Mouse (Mus musculus): ENCODE measurements around the gene Tmem150c.
A peak's percentile ranks its signal among the peaks of the same experiment; 100 is the strongest.

Tmem150c gene

DNA sequence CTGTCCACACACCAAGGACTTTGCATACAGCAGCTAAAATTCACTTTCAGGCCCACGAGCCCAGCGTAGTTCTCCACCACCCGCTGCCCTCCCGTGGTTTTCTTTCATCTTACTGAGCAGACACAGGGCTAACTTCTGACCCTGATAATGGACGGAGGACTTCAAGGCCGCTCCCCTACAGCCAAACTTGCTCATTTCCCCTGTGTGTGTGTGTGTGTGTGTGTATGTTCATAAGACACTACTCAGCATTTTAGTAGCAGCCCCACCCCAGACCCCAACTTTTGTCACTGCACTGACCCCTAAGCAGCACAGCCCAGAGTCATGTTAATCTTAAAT lies at the start of gene Tmem150c:
TSS of gene Tmem150c (minus strand) at position 171 of the 336 bp plus-strand sequence.
- DNase-seq (ENCODE audit: low read depth, low spot score): no peak

DNA sequence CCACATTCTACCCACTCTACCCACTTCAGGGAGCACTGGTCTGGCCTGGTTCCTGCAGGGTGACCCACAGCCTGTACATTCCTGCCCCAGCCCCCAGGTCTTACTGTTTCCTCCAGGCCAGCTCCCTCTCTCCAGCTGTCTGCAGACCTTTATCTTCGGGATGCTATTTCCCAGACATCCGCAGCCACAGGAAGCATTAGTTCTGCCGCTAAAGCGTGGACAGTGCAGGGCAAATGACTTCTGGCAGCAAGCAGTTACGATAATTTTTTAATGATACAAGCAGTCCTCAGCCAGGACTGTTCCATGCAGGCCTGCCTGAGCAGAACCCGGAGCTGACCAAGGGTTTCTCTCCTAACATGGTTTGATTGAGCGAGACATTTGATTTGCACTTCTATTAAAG lies 49.5 kb upstream of the Tmem150c start:
- DNase-seq (ENCODE audit: low read depth, low spot score): no peak

DNA sequence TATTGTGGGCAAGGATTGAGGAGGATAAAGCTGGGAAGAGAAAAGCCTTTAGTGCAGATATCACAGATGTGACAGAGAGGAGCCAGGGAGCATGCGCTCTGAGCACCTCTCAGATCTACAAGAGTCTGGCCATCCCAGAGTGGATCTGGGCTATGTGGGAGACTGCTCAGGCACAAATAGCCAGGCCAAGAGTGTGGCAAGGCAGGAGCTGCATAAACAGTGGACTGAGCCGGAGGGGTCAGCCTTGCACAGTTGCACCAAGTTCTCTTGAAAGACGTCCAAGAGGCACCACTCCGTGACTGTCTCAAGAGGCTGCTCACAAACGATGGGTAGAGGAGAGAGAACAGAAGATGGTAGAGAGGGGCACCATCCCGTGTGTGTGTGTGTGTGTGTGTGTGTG lies 47.1 kb upstream of the Tmem150c start:
- no peak for DNase-seq (ENCODE audit: low read depth, low spot score)

- DNase-seq (ENCODE audit: low read depth, low spot score): no peak
These were observed 46.0 kb upstream of the Tmem150c start for GRCm38 (mm10) chr5:100205519-100206189.

GRCm38 (mm10) chr5:100200805-100201204 lies 41.2 kb upstream of the Tmem150c start:
- no peak for DNase-seq (ENCODE audit: low read depth, low spot score)

- no peak for DNase-seq (ENCODE audit: low read depth, low spot score)
These were observed 40.7 kb upstream of the Tmem150c start for GRCm38 (mm10) chr5:100200296-100200695.

DNA sequence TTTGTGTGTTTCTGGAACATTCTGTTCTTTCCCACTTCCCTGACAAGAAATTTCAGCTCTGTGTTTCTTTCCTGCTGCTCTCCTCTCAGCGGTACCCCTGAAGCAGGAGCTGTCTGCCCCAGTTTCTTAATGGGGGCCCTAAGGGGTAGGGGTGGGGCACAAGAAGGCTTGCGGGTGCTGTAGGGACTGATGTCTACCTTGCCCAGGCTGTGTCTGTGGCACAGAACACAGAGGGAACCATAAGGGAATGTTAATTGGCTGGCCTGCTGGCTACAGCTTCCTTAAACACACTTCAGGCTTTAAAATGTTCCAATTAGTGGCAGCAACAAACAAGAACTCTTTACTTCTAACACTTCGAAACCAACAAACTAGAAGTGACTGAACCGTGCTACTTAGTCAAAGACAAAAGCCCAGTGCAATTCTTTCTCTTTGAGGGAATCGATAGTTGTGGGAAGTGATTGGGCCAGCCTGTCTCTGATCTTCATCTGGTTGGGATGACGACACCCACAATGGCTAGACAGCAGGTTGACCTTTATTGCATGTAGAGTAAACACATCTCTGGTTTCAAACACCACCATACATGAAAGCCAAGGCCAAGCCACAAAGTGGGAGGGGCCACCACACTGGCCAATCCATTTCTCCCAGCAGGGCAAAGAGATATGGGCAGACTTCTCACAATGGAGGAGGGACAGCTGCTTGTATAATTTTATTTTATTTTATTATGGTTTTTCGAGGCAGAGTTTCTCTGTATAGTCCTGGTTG lies 39.7 kb upstream of the Tmem150c start:
- DNase-seq (ENCODE audit: low read depth, low spot score): no peak

GRCm38 (mm10) chr5:100197476-100197875 lies 37.9 kb upstream of the Tmem150c start:
- no peak for DNase-seq (ENCODE audit: low read depth, low spot score)

DNA sequence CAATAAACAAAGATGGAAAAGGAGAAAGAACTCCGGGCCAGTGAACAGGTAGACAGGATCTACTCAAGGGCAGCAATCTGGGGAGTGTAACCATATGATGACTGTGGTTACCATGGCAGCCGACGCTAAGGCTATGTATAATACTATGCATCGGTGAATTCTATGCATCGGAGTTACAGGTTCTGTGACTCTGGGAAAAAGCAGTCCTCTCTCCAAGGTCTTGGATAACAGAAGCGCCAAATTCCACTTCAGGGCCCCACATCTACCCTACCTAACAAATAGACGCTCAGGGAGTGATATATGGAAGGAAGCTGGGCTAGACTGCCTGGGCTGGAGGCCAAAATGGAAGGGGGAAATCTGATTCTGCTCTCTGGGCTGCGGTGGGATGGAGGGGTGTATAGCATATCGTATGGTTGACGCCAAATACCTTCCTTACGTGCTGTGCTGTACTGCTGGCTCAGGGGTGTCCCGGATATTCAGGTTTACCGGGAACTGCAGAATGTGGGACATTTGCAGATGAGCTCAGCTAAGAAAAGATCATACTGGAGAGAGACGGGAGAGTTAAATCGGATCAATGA lies 37.3 kb upstream of the Tmem150c start:
- DNase-seq (ENCODE audit: low read depth, low spot score): no peak

DNA sequence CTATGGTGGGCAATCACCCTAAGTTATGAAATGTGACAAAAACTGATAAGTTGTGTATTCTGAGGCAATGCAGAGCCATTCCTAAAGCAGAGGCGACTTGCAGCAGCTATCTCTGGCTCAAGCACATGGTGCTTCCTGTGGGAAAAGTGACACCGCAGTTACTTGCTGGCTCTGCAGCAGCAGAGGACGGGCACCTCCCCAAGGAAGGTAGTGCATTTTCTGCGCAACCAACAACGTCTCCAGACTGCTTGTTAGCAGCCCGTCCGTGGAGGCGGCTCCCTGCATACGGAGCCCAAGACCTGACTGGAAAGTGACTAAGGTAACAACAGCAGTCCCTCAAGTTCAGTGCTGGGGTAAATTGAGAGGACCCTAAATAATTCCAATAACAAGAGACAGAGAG lies 36.8 kb upstream of the Tmem150c start:
- DNase-seq (ENCODE audit: low read depth, low spot score): peak; percentile 1

DNA sequence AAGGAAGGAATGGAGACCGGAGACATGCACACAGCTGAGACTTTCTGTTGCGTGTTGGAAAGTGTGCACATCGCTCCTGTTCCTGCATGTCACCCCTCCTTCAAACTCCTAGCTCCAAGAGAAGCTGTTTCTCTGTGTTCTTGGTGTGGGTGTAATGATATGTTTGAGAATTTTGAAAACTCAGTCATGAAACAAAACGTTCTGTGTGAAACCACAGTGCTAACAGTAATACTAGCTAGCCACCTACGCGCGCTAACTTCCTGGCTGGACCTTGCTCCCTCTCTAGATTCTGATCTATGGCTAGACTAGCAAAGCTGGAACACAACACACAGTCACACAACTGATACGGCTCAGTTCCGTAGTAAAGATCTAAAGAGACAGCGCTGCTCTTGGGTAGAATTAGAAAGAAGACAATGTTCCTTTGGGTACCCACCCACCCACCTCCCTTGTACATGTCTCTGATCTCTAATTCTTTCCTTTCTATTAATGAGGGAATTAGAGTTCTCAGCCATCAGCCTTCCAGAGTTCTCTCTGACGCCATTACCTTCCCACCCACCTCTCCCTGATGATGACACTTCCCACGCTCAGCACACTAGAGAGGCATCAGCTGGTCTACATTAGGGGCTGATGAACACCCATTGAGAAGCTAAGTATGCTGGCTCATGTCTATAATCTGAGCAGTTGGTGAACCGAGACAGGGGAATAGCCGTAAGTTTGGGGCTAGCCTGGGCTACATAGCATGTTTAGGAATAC lies 32.0 kb upstream of the Tmem150c start:
- DNase-seq (ENCODE audit: low read depth, low spot score): no peak

DNA sequence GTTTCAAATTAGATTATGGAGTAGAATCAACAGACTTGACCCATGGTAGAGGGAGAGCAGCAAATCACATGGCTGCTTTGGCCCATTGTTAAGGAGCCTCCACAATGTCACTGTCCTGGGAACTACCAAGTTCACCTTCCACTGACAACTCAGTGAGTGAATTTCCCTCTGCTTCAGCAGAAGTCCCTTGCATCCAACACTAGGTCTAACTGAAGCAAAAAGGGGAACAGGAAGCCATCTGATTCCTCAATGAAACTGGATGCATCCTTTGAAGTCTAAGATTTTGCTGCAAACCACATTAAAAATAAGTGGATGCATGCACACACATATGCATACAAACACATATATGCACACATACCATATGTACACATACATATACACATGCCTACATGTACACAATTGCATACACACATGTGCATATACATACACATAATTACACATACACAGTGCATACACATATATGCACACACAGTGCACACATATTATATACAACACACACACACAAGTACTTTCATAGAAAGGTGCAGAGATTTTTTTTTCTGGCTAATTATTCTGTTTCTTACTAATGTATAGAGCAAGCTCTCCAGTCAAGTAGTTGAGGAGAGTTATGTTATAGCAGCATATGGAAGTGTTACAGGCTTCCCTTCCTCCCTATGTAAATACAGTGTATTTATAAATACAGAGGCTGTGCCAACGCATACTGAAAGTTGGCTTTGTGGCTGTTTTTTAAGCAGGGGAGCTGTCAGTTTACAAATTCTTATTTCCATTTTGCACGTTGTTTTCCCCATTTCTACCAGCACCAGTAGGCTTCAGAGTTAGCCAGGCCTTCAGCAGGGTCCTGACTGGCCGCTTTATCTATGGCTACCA lies 27.7 kb upstream of the Tmem150c start:
- no peak for DNase-seq (ENCODE audit: low read depth, low spot score)

DNA sequence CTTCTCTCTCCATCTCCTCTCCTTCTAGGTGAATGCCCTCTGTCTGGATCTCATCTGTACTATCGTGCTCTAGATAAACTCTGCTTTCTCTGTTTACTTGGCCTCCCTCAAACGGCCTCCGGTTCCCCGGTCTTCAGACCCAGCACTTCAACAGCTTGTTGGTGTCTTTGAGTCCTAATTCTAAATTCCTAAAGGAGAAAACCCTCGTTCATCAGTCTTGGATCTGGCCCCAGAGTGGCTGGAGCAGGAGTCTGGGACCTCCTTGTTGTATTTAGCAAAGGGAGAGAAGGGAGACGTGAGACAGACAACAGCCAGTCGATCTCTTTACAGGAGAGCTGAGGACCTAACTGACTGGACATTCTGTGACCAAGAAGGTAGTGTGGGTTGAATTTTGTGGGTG lies 27.0 kb upstream of the Tmem150c start:
- DNase-seq (ENCODE audit: low read depth, low spot score): no peak

DNA sequence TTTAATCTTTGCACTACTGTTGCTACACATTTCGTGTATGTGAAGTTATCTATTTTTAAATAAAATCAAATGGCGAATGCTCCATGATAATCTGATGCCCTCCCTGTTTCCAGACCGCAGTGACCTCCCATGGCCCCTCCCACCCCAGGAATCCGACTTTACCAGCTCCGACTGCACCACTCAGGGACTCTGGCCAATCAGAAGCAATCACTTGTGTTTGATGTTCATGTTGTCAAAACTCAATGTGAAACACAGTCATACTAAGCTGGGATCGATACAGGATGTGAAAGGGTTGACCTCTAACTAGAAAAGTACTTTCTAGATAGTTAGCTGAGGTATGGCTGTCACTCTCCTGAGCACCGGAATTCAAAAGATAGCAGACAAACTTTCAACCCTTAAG lies 26.3 kb upstream of the Tmem150c start:
- no peak for DNase-seq (ENCODE audit: low read depth, low spot score)

- no peak for DNase-seq (ENCODE audit: low read depth, low spot score)
These were observed 21.4 kb upstream of the Tmem150c start for GRCm38 (mm10) chr5:100181011-100181410.

- no peak for DNase-seq (ENCODE audit: low read depth, low spot score)
These were observed 19.2 kb upstream of the Tmem150c start for GRCm38 (mm10) chr5:100178781-100179165.

- no peak for DNase-seq (ENCODE audit: low read depth, low spot score)
These were observed 18.6 kb upstream of the Tmem150c start for GRCm38 (mm10) chr5:100178122-100178780.

DNA sequence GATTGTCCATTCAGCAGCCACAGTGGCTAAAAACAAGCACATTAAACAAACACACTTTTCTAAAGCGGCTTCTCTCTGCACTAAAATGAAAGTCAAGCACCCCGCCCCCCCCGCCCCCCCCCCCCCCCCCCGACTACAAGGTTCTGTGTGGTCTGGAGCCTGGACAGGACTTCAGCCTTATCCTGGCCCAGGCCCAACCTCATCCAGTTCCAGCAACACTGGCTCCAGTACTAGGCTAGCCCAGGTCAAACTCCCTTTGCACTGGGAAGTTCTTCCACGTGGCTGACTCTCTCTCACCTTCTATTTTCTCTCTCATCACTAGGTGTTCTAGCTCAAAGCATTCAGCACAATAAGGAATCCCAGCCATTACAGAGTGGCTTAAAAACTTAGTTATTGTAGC lies 17.9 kb upstream of the Tmem150c start:
- DNase-seq (ENCODE audit: low read depth, low spot score): no peak

DNA sequence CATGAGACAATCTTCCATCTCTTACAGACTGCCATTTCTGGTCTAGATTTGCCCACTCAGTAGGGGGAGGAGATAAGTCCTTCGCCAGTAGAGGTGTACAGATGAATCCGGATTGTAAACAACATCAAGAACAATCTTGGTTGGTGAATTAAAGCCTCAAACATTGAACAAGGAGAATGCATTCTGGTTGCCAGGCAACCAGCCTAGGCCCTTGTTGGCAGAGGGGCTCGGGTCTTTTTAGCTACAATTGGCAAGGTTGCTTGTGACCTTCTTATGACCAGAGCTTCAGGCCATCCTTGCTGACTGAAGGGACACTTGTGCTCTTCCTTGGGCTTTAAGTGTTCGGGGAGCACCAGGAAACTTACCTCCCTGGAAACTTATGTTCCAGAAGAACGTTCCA lies 16.5 kb upstream of the Tmem150c start:
- DNase-seq (ENCODE audit: low read depth, low spot score): no peak

DNA sequence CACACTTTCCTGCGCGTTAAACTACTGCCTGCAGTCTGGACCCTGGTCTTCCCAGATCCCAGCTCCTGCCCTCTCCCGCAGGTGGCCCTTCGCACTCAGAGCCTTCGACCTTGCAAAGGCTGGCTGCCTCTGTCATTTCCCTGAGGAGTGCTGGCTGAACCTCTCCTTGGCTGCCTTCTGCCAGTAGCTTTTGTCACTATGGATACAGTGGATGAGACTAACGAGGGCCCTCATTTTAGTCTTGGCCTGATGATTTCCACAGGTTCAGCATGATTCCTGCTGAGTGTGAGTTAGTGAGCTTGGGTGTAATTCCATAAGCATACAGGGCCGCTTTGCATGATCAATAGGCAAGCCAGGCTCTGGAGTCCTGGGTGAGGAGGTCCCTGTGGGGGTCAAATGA lies 16.0 kb upstream of the Tmem150c start:
- no peak for DNase-seq (ENCODE audit: low read depth, low spot score)

DNA sequence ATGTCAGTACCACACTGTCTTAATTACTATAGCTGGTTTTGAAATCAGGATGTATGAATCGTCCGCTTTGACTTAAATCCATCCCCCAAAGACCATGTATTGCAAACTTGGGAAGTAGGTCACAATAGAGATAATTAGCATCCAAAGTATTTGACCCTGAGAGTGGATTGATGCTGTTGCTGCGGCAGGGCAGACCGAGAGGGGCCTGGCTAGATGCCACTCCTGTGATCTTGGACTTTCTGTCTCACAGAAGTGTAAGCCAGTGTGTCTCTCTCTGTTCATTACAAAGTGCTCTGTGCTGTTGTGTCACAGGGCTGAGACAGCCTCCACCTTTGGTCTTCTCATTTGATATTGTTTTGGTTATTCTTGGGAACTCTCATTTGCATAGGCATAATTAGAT lies 12.5 kb upstream of the Tmem150c start:
- no peak for DNase-seq (ENCODE audit: low read depth, low spot score)

Measured in skeletal muscle tissue, adult 2 months (tissue).